Mouse (Mus musculus) inflammation-experienced regulatory T-cells, adult 6 months (primary cell): ENCODE measurements around the gene Helz. TPM values are rescaled to one million over a fixed set of nuclear protein-coding genes. Genes with fewer than 3 reads are reported as not detected.
"Not testable (repeated sequence)": the region's sequence is repeated elsewhere in the genome, so short reads cannot be mapped to it uniquely, and the experiment has no call there.

ENCODE experiments used
- ATAC-seq: one replicate; pipeline ENCODE4 v1.8.0; 2017
- polyA plus RNA-seq, 3 experiments: library from polyadenylated mRNA; unstranded; fragments of 100-300 nt; shearing (Covaris generic); gene quantifications; one replicate each; pipeline ENCODE4 v1.2.1; 2017

The Helz gene
- polyA plus RNA-seq, 3 experiments from 2014 or later = 22.5 to 30.6 (median 22.6) TPM

DNA sequence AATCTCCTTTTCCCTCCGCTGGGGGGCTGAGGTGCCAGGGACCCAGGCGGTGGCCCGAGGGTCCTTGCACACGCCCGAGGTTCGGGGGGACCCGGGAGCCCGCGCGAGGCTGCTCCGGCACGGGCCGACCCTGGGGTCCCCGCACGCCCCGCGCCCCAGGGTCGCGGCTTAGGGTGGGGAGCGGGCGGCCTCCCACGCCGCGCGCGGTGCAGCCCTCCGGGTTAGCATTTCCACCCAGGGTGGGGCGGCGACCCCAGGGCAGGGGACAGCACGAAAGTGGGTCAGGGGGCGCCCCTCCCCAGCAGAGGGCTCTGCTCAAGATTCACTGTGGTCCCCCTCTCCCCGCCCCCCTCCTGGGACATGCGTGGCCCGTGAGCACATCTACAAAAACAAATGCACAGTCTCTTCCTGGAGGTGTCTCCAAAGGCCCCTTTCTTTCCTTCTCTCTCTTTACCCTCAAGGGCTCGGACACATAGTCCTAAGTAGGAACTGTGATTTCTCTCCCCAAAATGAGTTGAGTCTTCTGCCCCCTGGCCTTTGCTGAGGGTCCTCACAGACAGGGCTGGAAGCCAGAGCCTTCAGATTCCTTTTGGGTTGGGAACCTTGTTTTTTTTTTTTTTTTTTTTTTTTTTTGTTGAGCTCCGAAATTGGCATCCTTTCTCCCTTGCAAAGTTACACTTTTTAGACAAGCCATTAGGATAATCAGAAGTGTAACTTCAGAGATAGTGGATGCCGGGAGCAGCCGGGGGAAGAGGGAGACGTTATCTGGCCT is 660 bp downstream of the Helz start:
- no peak for ATAC-seq

DNA sequence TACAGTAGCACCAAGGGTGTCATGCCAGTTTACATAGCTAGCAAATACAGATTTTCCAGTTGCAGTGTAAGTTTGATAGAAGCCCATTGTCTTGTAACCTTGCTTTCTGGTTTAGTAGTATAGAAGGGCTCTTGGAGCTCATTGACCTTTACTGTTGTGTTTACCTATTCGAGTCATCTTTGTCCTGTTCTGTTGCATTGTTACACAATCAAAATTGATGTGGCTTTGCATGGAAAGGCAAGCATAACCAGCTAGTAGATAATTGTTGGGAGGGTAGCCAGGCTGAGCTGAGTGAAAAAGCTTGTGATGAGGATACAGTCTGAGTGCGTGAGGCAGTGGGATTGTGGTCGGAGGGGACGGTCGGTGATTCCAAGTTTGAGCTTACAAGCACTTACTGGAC is 12.1 kb downstream of the Helz start:
- ATAC-seq = no peak

DNA sequence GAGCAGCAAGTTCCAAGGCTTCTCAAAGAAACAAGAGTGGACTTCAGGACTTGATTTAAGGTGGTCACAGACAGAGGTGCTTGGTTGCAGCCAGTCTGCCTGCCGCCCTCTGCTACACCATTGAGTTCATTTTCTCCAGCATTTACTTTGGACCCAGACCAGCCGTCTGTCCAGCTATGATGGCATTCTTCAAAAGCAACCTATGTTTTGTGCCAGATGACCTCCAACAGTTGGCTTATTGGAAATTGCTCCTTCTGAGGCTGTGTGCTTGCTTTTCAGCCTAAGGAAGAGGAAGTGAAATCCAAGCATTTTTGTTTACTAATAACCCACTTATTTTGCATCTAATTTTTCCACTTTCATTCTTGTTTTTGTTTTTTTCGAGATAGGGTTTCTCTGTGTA is 19.7 kb downstream of the Helz start:
- ATAC-seq = no peak

DNA sequence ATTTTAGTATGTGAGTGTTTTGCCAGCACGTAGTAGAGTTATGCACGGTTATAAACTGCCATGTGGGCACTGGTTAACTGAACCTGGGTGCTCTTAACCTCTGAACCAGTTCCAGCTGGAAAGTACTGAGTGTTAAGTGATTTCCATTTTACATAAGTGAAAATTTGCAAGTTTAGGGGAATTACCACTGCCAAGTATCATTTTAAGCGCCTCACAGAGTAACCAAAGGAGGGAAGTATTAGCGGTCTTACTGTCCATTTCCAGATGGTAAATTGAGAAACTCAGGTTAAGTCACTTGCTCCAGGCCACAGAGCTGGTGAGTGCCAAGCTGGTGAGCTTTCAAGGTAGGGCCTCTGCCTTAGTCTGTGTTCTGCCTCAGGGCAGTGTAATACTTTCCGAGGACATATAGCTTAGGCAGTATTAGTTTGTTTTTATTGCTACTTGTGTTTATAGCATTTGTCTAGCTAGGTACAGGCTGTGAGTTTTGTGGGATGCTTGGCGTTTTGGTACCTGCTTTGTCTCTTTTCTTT is 20.8 kb downstream of the Helz start:
- no peak for ATAC-seq

DNA sequence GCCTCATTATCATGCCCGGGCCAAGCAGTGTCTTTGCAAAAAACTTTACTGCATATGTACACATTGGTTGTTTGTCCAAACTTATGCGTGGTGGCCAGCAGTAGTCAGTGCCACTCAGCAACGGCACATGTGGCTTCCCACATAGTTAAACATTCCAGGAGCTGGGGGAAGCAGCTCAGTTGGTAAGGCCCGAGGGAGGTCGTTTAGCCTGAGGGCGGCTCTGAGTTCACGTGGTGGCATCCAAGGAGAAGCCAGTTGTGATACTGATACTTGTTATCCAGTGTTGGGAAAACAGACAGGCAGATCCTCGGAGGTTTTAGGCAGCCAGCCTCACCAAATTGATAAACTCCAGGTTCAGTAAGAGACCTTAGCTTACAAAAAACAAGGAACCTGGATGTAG is 23.2 kb downstream of the Helz start:
- not testable (repeated sequence) for ATAC-seq

DNA sequence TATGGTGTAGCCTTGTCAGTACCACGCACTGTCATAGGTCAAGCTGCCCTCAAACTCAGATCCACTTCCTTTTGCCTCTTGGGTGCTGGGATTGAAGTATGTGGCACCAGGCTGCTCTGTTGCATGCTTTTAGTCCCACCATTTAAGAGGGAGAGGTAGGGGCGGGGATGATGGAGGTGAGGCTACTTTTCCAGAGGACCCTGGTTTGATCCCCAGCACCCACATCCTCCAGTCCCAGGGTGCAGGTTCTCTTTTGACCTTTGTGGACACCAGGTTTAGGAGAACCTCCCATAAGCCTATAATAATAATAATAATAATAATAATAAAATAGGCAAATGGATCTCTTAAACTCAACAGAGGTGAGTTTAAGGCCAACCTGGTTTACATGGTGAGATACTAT is 23.6 kb downstream of the Helz start:
- ATAC-seq = no peak

DNA sequence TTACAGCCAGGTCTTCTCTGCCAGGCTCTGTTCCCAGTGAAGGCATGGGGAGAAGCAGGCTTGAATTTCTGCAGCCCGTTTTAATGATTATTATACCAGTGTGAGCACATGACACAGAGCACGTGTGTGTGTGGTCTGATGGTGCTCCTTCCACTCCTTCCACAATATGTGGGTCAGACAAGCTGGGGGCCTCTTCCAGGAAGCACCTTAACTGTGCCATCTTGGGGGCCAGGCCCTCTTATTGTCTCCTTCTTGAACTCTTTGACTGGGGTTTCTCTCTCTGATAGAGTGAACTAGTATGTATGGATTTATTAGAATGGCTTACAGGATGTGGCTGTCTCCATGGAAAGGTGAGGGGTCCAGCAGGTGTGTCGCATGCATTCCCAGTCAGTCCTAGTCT is 24.8 kb downstream of the Helz start:
- no peak for ATAC-seq

DNA sequence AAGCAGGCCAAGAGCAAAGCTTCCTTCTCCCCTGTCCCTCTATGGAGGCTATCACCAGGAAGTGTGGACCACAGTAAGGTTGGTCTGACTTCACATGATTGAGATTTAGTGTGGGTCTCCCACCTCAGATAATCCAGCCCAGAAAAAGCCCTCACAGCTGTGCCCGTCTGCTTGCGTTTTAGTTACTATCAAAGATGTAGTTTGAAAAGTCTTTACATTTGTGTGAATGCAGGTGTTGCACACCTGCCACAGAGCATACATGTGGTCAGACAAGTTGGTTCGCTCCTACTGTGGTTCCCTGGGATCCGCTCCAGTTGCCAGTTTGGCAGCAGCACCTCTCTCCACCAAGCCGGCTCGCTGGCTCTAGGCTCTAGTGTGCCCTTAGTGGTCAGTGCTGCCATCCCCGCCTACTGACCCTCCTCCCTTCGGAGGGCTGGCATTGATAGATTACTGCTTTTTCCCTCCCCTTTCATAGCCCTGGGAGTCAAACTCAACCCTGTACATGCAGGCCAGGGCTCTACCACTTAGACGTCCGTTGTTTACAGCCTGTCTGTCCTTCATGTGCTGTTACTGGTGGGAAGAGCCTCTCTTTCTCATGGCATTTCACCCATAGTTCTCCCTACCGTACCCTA is 25.4 kb downstream of the Helz start:
- no peak for ATAC-seq

DNA sequence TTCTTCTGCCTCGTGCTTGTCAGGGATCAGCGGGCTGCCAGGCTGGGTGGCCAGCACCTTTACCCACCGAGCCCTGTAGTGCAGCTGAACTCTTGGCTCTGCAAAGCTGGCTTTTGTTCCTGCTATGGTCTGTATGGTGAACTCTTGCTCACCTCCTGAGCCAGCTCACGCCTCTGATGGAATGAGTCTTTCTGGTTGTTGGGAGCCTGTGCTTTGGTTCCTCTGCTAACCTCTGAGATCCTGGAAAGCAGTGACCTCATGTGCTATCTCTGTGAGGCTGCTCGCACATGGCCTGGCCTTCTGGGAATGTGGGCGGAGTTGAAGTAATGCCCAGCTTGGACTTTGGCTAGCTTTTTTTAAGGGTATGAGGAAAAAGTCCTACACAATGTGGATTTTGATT is 26.1 kb downstream of the Helz start:
- no peak for ATAC-seq

DNA sequence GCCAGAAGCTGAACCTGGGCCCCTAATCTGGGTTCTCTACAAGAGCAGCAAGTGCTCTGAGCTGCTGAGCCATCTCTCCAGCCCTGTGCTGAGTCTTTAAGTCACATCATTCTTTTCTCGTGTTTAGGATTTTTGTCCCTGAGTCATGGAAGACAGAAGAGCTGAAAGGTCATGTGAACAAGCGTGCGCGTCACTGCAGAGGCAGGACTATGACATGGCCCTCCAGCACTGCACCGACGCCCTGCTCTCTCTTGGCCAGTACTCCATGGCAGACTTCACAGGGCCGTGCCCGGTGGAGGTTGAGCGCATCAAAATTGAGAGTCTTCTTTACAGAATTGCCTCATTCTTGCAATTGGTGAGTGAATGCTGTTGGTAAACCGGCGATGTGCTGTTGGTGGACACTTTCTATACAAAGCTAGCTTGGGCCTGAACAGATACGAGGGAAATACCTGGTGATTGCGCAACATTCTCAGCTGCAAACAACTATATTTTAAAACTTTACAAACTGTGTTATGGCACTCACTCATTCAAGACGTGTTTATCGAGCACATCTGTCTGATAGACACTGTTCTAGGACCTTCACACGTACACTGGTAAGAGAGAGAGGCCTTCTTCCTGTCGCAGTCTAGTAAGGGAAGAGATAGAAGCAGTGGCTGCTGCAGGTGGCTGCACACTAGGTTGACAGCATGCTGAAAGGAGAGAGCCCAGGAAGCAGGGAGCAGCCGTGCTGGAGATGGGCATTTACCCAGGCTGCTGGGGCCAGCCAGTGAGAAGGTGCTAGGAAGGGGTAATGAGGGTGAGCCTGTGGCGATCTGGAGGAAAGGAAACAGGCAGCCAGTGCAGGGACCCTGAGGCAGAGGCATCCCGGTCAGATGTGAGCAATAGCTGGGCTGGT is 27.3 kb downstream of the Helz start:
- ATAC-seq = no peak

DNA sequence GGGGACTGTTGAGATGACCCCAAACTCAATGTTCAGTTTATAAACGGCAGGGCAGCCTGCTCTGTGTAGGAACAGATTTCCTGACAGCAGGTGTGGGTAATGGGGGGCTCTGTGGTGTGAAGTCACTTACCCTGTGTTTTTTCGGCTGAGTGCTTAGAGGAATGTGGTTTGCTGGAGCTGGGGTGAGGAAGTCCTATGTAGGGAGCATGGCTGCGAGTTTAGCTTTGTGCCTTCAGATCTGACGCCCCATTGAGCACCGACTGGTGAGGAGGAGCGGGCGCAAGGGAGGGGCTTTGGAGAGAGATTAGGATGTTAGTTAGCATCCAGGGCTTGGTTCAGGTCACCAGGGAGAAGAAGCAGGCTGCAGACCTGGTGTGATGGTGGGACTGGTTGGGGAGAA is 28.5 kb downstream of the Helz start:
- ATAC-seq = no peak

DNA sequence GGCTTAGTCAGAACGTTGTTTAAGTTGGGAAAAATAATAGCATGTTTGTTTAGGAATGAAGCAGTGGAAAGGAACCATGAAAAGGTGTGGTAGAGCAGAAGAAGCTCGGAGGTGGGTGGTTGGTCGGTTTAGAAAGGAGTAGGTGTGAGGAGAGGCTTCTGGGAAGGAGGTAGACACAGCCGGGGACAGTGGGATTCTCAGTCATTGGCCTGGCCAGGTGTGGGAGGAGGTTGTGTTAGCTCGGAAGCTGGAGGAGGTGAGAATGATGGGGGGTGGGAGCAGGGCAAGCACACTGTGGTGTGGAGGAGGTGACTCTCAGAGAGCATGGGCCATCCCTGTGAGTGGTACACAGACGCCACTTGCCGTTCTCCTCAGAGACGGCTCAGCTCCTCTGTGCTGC is 29.7 kb downstream of the Helz start:
- ATAC-seq = no peak

DNA sequence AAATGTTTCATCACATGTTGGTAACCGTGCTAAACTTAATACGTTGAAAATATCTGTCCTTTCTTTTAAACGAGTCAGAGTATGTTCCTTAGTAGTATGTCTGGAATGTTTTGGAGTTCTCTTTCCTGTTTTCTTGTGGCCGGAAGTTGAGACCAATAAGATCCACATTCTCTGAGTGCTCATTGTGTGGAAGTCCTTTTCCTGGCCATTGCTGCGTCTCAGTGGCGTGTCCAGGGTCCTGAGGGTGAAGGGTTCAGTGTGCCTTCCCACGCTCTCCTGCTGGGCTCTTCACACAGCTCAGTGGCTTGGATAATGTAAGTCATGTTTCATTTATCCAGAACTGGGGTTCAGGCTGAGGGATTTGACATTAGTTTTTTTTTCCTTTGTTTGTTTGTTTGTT is 30.5 kb downstream of the Helz start:
- no peak for ATAC-seq

DNA sequence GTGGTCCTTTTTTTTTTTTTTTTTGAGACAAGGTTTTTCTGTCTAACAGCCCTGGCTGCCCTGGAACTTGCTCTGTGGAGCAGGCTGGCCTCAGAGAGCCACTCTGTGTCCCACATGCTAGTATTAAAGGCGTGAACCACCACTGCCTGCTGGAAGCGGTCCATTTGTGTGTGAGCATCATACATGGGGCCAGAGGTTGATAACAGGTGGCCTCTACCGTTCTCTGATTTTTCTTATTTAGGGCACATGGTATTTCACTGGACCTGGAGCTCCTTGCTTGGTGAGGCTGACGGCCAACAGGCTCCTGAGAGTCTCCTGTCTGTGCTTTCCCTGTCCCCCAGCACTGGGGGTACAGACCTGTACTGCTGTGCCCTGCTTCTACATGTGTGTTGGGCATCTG is 33.1 kb downstream of the Helz start:
- no peak for ATAC-seq

DNA sequence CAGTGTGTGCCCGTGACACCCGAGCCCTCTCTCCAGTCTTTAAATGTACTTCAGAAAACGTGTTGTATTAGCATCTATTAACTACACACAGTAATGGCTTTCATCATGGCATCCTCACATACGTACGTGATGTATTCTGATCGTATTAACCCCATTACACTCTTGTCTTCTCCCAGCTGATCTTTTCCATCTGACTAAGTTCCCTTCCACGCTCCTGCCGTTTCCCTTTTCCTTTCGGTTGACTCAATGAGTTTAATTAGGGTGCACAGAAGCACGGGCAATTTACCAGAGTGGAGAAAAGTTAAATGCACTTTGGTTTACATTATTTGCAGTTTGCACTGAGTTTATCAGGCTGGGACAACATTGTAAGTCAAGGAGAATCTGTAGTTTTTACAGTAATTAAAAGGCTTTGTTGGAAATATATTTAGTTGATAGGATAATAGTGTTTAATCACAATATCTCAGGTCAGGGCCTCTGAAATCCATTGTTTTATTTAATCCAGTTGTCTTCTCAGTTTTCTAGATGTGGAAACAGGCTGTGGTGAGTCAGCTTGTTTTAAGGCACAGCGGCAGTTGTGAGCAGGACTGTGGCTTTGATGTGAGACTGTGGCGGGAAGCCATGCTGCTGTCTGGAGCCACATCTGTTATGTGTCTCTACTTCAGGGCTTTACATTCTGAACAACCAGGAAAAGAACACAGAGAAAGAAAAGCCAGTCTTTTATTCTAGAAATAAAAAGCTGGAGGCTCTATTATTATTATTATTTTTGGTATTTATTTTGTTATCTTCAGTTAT is 37.1 kb downstream of the Helz start:
- ATAC-seq = no peak

DNA sequence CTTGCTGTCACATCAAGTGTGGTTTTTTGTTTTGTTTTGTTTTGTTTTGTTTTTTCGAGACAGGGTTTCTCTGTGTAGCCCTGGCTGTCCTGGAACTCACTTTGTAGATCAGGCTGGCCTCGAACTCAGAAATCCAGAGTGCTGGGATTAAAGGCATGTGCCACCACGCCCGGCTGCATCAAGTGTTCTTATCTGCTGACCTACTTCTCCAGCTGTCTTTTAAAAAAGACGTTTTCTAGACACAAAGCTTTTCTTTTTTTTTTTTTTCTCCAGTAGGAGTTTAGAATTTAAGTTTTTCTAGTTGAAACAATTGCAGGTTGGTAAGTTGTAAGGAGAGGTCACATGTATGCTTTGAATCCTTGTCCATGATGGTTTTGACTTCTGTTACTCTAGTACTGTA is 38.4 kb downstream of the Helz start:
- ATAC-seq = not testable (repeated sequence)

DNA sequence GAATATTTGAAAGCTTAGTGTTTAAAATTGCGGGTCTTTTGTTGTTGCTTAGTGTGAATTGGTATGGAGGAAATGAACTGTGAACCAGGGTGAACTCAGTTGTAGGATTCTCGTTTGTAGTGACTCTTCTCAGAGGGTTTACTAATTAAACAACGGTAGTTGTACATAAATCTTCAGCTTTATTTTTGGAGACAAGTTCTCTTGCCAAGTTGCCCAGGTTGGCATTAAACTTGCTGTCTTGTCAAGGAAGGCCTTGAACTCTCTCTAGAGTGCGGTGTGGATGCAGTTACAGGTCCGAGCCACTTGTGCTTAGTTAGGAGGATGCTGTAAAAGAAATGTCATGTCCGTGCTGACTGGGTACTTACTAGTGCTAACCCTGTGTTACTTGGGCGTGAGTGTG is 39.4 kb downstream of the Helz start:
- no peak for ATAC-seq

DNA sequence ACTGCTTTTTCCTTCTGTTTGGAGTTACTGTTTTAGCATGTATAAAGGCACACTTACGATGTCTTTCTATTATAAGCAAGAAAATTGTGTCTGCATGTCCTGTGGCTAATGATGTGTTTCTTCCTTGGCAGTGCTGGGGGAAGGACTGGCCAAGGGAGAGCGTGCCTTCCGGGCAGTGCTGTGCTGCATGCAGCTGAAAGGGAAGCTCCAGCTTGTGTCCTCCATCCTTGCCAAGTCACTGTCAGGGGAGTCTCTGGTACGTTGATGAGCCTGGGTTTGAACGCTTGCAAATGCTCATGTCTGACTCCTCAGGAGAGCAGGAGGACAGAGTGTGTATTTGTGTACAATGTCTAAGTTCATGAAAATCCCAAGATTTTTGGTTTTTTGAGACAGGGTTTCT is 44.8 kb downstream of the Helz start:
- no peak for ATAC-seq

DNA sequence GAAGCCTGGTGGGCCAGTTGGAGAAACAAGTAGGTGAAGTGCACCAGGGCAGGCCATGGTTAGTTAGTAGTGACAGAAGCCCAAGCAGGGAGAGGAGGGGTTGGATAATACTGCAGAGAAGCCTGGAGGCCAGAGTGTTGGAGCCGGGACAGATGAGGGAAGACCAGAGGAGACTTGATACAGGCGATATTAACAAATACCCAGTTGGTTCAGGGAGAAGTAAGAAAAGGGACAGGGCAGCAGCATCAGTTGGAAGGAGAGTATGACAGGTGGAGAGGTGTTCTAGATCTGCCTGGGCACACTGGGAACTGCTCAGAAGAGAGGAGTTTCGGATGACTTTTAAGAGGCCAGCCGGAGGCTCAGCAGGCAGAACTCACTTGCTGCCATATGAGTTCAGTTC is 49.7 kb downstream of the Helz start:
- no peak for ATAC-seq

DNA sequence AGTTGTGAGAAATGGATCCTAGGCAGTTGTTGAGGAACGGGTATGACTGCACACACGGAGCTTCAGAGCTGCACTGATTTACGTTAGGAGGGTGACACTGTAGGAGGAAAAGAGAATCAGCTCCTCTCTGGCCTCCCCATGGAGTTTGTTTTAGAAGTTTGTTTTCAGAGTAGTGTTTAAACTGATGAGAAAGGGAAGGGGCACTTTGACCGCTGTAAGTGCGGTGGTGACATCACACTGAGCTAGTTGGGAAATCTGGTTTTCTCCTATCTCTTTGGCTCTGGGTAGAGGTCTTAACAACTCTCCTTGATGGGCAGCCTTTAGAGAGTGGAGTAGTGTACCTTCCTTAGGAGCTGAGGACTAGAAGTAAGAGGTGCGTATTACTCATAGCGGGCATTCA is 58.0 kb downstream of the Helz start:
- no peak for ATAC-seq

DNA sequence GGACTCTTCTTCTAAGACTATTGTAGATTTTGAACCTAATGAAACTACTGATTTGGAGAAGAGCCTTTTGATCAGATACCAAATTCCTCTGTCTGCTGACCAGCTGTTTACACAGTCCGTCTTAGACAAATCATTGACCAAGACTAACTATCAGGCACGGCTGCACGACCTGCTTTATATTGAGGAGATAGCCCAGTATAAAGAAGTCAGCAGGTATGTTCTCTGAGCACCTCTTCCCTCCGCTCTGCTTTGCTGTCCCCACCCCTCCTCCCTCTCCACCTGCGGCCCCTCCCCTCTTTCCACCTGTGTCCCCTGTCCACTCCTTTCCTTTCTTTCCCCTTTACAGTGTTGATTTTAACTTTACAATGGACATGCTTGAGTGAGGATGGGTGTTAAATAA is 66.2 kb downstream of the Helz start:
- no peak for ATAC-seq

DNA sequence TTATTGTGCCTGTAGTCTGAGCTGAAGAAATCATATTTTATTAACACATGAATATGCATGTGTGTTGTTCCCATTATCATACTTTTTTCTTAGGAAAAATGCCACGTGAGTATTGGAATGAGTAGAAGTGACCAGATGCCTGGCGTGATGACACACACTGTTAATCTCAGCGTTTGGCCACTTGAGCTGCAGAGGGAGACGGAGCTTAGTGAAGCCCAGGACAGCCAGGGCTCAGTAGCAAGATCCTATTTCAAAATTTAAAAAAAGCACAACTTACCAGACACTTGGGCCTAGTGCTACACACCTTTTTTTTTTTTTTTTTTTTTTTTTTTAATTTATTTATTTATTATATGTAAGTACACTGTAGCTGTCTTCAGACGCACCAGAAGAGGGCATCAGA is 68.0 kb downstream of the Helz start:
- no peak for ATAC-seq

DNA sequence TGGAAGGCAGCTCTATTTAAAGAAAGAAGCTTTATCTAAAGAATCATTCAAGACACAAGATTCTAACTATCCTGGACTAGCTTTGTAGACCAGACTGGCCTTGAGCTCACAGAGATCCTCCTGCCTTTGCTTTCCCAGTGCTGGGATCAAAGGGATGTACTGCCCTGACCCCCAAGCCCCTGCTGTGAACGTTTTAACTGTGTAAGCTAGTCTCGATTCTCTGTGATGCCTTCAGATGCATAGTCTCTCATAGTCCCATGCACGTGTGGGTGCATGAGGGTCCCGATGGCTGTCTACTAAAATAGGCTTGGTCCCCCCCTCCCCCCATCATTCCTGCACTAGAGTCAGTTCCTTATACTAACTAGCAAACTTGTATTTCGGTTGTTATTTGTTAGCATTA is 70.2 kb downstream of the Helz start:
- ATAC-seq = no peak
